Mouse (Mus musculus): ENCODE measurements around the gene Eif4e.

- TF ChIP-seq POLR2A (IDR thresholded peaks at IDR 0.05; ENCODE audit: low read depth, low read length), result no peak
- TF ChIP-seq CTCF (IDR thresholded peaks at IDR 0.05; ENCODE audit: extremely low read depth, insufficient read length, insufficient replicate concordance, low read depth, low read length), result no peak
Observed at GRCm38 (mm10) chr3:138588001-138588400, 62.0 kb downstream of the Eif4e start.

Data from small intestine, adult 2 months (tissue).